Mouse (Mus musculus) lung, adult 2 months (tissue): ENCODE data around the gene Maged1.
"Not testable (repeated sequence)": the region's sequence is repeated elsewhere in the genome, so short reads cannot be mapped to it uniquely, and the experiment has no call there.

Experiments
- CTCF ChIP-seq: fragments of 200-500 bp; IDR thresholded peaks from 2 replicates; pipeline ENCODE4 v1.5.1; 2011; ENCODE audit warnings: mild to moderate bottlenecking, low read length, control low read depth; ENCODE audit not compliant: insufficient read depth
- POLR2A ChIP-seq: fragments of 200-500 bp; IDR thresholded peaks from 2 replicates; pipeline ENCODE4 v1.6.1; 2011; ENCODE audit warnings: low read depth, mild to moderate bottlenecking, control low read depth, low read length, borderline replicate concordance; ENCODE audit errors: extremely low read depth

- TF ChIP-seq CTCF, POLR2A: not testable (repeated sequence)
Observed at GRCm38 (mm10) chrX:94507698-94508441, 34.1 kb downstream of the Maged1 start.
